Mouse (Mus musculus): ENCODE results near the gene E330017A01Rik.

GRCm38 (mm10) chr16:58604680-58605079 lies 33.9 kb downstream of the E330017A01Rik start:
- no peak for TF ChIP-seq CTCF (IDR thresholded peaks at IDR 0.05; ENCODE audit: extremely low read depth, insufficient read depth, low read length)
- TF ChIP-seq POLR2A (IDR thresholded peaks at IDR 0.05; ENCODE audit: extremely low read depth, insufficient read depth, low read length): no peak

Measured in cortical plate, adult 2 months (tissue).